In genomic region chr6:108434816-108435215, GRCm38 (mm10) we compare ENCODE assay signal across 18 mouse cellular contexts.
"Had no signal": no experiment of that assay in that cellular context is flagged by ENCODE, and none has a peak within 500 bp of the region (broad histone marks: within the 10 kb centered on the region; RNA-seq: fewer than 3 reads in every experiment).

No protein-coding gene starts in this region.

- DNase-seq: liver, postnatal 0 days; lung, adult 2 months; lung, postnatal 14 days; lung, postnatal 36 days; right cerebral cortex, postnatal 14 days; thymus, adult 2 months; thymus, postnatal 25 days; thymus, postnatal 4 days had no signal

- H3K4me3 ChIP-seq: liver, embryonic 15.5 days; lung, embryonic 15.5 days; megakaryocyte, embryonic 14.5 days; myocyte; neural tube, embryonic 13.5 days; neural tube, embryonic 15.5 days; stomach, embryonic 15.5 days had no signal

- H3K27ac ChIP-seq: liver, embryonic 15.5 days; lung, embryonic 15.5 days; macrophage; neural tube, embryonic 13.5 days; stomach, embryonic 15.5 days; stomach, postnatal 0 days had no signal

- H3K4me2 ChIP-seq: liver, embryonic 15.5 days; lung, embryonic 15.5 days; midbrain, embryonic 11.5 days; neural tube, embryonic 13.5 days; neural tube, embryonic 15.5 days; stomach, embryonic 15.5 days had no signal

- H3K36me3 ChIP-seq: lung, embryonic 15.5 days; neural tube, embryonic 13.5 days; neural tube, embryonic 15.5 days; stomach, embryonic 15.5 days had no signal

- H3K9ac ChIP-seq: liver, embryonic 15.5 days; liver, postnatal 0 days; lung, embryonic 15.5 days; neural tube, embryonic 13.5 days; neural tube, embryonic 15.5 days; stomach, embryonic 15.5 days had no signal

- H3K27me3 ChIP-seq: liver, embryonic 15.5 days; lung, embryonic 15.5 days; megakaryocyte, embryonic 14.5 days; neural tube, embryonic 13.5 days; neural tube, embryonic 15.5 days; stomach, embryonic 15.5 days had no signal

- H3K9me3 ChIP-seq: liver, embryonic 15.5 days; lung, embryonic 15.5 days; megakaryocyte, embryonic 14.5 days; neural tube, embryonic 13.5 days; neural tube, embryonic 15.5 days; stomach, embryonic 15.5 days had no signal
